Mouse (Mus musculus) cortical plate, adult 2 months (tissue): ENCODE measurements around the gene Pknox2. TPM values are rescaled to one million over a fixed set of nuclear protein-coding genes. Genes with fewer than 3 reads are reported as not detected.

Experiments used
- H3K27ac ChIP-seq: fragments of 200-500 bp; 2 replicates; pipeline ENCODE4 v1.5.1; 2012; ENCODE audit warnings: low read length, control low read depth, inconsistent platforms; ENCODE audit not compliant: insufficient read depth
- H3K4me1 ChIP-seq: fragments of 200-500 bp; 2 replicates; pipeline ENCODE4 v1.6.1; 2011; ENCODE audit warnings: low read length; ENCODE audit not compliant: control insufficient read depth, insufficient read depth
- H3K4me3 ChIP-seq: fragments of 200-500 bp; 2 replicates; pipeline ENCODE4 v1.5.1; 2011; ENCODE audit warnings: mild to moderate bottlenecking, low read length, control low read depth; ENCODE audit not compliant: insufficient read depth
- CTCF ChIP-seq: fragments of 200-500 bp; IDR thresholded peaks from 2 replicates; pipeline ENCODE4 v1.5.1; 2011; ENCODE audit warnings: mild to moderate bottlenecking, control low read depth, low read length; ENCODE audit not compliant: insufficient read depth; ENCODE audit errors: extremely low read depth
- POLR2A ChIP-seq: fragments of 200-500 bp; IDR thresholded peaks from 2 replicates; pipeline ENCODE4 v1.6.1; 2011; ENCODE audit warnings: mild to moderate bottlenecking, low read length, control low read depth; ENCODE audit not compliant: insufficient read depth; ENCODE audit errors: extremely low read depth
- polyA plus RNA-seq: library from polyadenylated mRNA; depleted of rRNA; stranded (reverse); fragments of >200 nt; gene quantifications from 2 replicates; pipeline ENCODE4 v1.2.3, GENCODE M21; 2012

Pknox2 gene
- polyA plus RNA-seq, 1 experiment, result 80.9 TPM

DNA sequence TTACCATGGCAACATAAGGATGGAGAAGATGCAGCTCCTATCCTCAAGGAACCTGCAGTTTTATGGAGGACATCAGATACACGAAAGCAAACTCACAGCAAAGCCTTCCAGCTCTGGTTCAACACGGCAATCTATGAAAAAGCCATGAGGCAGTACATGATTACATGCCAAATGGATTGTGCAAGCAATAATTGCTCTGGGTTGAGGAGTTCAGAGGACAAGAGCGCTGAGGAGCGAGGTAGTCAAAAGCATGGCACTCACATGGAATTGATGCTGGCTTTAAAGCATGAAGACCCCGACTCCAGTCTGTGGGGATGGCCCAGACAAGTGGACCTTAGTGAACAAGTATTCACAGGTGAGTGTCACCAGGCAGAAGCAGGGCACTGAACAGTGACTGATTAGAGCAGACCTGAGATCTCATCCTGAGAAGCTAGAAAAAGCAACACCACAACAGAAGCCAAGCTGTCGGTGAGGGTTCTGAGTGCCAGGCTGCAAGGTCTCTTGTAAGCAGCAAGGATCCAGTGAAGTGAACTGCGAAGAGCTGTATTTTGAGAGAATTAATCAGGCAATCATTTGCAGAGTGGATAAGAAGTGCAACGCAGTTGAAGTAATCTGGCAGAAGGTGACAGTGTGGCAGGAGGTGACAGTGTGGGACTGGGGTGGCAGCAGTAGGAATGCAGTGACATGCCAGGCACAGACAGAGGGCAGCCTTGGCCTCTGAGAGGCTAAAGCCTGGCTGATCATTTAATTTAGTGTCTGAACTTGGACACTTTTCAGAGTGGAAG, 22.3 kb downstream of the Pknox2 start:
- TF ChIP-seq CTCF (peak; percentile 31; the same call in 1 of the 2 replicates), POLR2A (no peak)
- H3K4me3 ChIP-seq, result no peak overlapping the region
- no peak overlapping the region for H3K27ac ChIP-seq
- peaks cover 15% of the 10 kb centered on the region for H3K4me1 ChIP-seq

DNA sequence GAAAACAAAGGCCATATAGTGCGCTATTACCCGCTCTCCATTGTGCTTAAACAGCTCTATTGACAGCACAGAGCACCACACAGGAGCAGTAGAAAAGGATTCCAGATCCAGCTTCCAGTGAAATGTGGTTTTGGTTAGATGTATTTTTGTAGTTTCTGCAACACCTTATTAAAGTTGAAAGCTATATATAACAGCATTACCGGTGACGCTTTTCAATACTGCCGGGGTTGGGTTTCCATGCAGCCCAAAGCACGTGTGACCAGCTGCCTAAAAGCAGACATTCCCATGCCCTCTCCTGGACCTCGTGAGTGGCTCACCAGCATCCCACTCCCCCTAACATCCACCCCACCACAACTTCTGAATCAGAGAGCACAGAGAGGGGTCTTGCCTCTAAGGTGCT, 23.8 kb downstream of the Pknox2 start:
- no peak overlapping the region for H3K4me3 ChIP-seq
- H3K27ac ChIP-seq, result no peak overlapping the region
- TF ChIP-seq CTCF (no peak), POLR2A (no peak)
- H3K4me1 ChIP-seq, result peaks cover 15% of the 10 kb centered on the region

DNA sequence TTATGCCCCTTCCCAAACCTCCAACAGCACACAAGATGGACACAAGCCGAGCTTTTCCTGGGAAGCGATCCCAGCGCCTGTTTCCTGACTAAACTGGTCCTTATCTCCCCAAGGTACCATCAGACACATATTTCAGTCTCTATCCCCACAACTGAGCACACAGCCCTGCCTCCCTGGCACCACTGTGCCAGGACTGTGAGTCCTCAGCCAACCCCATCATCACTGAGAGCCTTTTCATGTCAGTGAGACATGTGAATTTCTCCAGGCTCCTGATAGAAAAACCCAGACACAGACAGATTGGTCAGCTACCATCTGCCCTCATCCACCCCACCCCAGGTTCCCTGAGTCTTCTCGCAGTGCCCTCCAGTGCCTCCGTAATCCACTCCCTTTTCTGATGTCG, 24.2 kb downstream of the Pknox2 start:
- Histone ChIP-seq H3K4me3 (no peak overlapping the region), H3K27ac (no peak overlapping the region), H3K4me1 (peaks cover 15% of the 10 kb centered on the region)
- TF ChIP-seq POLR2A, result no peak
- TF ChIP-seq CTCF, result no peak

- no peak overlapping the region for H3K4me3 ChIP-seq
- H3K27ac ChIP-seq, result no peak overlapping the region
- H3K4me1 ChIP-seq, result peaks cover 15% of the 10 kb centered on the region
- no peak for TF ChIP-seq CTCF
- no peak for TF ChIP-seq POLR2A
These were observed 24.8 kb downstream of the Pknox2 start for GRCm38 (mm10) chr9:37122381-37122780.

DNA sequence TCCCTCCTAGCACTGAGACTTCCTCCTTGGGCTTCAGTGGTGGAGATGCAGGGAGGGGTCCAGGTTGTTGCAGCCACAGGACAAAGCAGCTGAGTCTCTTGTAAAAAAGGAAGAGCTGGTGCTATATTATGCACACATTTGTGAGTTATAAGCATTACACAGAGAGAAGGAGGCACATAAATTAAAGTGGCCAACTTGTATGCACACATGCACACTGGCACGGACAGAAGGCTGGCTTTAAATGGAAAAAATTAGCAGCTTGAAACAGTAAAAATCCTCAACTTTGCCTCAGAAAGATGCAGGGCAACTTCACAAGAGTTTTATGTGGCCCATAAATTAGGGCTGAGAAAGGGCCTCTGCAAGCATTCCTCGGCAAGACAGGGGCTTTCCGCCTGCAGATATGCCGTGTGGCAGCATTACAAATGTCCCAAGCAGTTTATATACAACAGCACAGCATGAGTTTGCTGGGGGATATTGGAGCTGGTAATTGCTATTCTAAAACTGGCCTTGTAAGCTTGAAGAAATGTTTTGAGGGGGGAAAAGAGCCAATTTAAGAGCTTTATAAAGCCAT, 25.4 kb downstream of the Pknox2 start:
- TF ChIP-seq POLR2A (no peak), CTCF (no peak)
- Histone ChIP-seq H3K27ac (no peak overlapping the region), H3K4me1 (peaks cover 15% of the 10 kb centered on the region), H3K4me3 (no peak overlapping the region)

GRCm38 (mm10) chr9:37120801-37121200, 26.4 kb downstream of the Pknox2 start:
- Histone ChIP-seq H3K27ac (no peak overlapping the region), H3K4me1 (peaks cover 15% of the 10 kb centered on the region), H3K4me3 (no peak overlapping the region)
- TF ChIP-seq CTCF (no peak), POLR2A (no peak)

DNA sequence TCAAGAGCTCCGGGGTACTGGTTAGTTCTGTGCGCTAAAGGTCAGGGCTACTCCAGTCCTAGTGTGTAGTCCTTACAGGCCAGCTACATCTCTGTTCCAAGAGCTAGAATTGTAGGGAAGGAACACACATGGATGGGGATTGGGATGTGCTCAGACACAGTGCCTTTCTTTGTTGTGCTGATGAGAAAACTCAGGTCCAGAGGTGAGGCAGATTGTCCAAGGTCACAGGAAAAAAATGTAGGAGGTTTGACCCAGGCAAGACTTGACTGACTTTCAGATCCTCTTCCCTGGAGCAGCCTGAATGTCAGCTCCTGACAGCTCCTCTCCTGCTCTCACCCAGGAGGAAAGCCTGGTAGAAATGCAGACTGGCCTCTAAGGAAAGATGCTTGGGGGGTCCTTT, 29.7 kb downstream of the Pknox2 start:
- Histone ChIP-seq H3K4me3 (no peak overlapping the region), H3K4me1 (peaks cover 9% of the 10 kb centered on the region), H3K27ac (no peak overlapping the region)
- TF ChIP-seq POLR2A (no peak), CTCF (no peak)

DNA sequence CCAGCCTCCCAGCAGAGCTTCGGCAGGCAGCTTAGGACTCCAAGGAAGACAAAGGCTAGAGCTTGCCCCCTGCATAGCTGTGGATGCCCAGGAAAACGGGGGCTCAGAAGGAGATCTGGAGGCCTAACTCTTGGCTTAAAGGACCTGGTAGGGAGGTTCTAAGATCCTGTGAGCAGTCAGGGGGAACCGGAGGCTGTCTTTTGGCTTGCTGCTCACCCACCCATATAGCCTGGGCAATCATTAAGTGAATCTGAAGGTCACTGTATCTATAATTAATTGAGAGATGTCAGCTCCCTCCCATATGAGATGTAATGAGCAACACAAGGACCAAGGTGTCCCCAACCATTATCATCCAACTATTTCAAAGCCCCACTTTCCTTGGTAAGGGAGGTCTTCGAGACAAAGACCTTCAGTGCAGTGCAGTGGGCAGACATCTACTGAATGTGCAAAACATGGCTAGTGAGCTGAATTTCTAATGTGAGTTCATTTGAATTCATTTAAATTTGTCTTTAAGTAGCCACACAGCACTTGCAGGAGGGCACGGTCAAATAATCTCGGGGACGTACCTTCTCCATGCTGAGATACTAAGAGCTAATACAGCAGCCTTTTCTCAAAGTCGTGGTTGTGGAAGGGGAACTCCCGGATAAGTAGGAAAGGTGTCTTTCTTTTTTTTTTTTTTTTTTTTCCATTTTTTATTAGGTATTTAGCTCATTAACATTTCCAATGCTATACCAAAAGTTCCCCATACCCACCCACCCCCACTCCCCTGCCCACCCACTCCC, 30.4 kb downstream of the Pknox2 start:
- Histone ChIP-seq H3K4me1 (peaks cover 6% of the 10 kb centered on the region), H3K27ac (no peak overlapping the region), H3K4me3 (no peak overlapping the region)
- TF ChIP-seq POLR2A, result no peak

- Histone ChIP-seq H3K4me1 (peaks cover 2% of the 10 kb centered on the region), H3K4me3 (no peak overlapping the region), H3K27ac (no peak overlapping the region)
- no peak for TF ChIP-seq CTCF
- TF ChIP-seq POLR2A, result no peak
These were observed 31.4 kb downstream of the Pknox2 start for GRCm38 (mm10) chr9:37115820-37116219.
